Mouse (Mus musculus) kidney, postnatal 4 days (tissue): Measurements from ENCODE around the gene Sfrp5.

Experiments
- DNase-seq, 2 experiments: peaks; one replicate each; pipeline ENCODE4 v3.0.0; 2021; ENCODE audit warnings: mixed read lengths in 2 of 2

Sfrp5 gene

GRCm38 (mm10) chr19:42197066-42197465, 5.0 kb downstream of the Sfrp5 start:
- peak in 1 of 2 experiments; percentile 7 for DNase-seq

DNA sequence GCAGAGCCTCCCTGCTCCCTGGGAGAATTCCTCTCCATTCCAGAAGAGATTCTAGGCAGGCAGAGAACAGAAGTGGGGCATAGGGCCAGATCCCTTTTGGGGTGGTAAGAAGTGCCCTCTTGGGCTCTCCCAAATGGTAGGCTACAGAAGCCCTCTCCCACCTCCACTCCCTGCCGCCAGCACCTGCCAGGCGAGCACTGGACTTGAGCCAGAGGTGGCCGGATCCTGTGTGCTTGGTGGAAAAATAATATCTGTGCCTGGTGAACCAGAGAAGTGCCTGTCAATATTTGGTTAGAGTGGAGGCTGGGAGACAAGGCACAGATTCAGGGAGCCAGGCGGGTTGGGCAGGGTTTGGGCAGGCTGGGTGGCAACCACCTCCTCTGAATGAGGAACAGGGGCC, 5.7 kb downstream of the Sfrp5 start:
- DNase-seq, result peak in 1 of 2 experiments; percentile 45

GRCm38 (mm10) chr19:42193311-42193710, 8.7 kb downstream of the Sfrp5 start:
- DNase-seq, result peak in 1 of 2 experiments; percentile 21

DNA sequence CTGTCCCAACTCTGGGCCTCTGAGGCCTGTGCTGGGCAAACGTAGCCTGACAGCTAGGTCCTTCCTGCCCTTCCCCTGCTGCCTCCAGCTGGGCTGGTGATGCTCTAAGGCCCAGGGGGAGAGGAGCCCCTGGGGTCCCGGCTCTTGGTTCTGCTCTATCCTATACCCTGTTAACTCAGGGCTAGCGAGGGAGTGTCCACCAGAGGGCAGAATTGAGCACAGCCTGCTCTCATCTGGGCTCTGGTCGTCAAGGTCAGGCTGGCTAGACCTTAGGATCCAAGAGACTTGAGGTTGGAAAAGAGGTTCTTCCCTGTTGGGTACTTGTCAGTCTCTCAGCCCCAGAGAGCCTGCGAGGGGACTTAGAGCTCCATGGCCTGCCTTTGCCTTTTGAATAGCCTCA, 11.6 kb downstream of the Sfrp5 start:
- DNase-seq, result peak; percentile 78 to 79

DNA sequence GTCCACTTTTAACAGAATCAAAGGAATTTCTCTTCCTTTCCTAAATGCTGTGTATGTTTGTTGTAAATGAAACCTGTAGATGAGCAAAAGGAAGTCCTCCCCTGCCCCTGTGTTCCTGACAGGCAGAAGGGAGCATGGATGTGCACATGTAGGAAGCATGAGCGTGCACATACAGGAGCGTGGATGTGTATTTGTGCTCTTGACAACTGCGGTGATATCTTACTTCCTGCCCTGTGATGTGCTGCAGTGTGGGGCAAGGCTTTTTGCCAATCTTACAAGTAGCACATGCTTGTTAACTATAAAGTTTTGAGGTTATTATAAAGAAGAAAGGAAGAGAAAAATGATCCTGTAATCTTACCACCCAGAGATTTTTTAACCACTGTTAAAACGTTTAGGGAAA, 12.3 kb downstream of the Sfrp5 start:
- no peak for DNase-seq

DNA sequence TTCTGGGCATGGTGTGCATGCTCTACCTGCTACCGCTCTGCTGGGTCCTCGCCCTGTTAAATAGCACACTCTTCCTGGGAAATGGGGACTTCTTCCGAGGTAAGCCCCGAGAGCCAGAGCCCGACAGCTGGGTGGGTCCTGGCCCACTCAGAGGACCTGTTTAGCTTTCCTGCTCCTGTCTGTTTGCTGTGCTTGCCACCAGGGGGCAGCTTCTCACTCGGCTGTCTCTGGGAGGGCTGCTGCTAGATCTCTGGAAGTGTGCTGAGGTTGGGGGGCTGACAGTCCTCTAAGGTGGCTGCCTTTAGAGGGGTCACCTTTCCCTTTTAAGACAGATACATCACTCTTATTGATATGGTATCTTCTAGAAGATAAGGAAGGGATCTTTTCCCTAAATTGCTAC, 19.4 kb downstream of the Sfrp5 start:
- DNase-seq, result no peak

DNA sequence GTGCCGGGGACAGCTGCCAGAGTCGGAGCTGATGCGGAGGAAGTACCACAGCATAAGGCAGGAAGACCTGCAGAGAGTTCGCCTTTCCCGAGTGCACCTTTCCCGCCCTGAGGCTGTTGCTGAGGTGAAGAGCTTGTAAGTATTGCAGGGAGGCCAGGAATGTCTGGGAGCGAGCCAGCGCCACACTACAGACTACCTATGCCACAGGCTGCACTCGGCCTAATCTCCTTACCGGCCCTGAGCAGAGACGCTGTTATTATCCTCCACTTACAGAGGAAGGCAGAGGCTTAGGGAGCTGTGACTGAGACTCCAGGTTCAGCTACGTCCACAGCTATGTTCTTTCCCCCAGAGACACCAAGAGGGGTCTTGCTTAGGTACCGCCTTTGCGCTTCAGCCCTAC, 22.7 kb downstream of the Sfrp5 start:
- no peak for DNase-seq

GRCm38 (mm10) chr19:42177461-42177860, 24.6 kb downstream of the Sfrp5 start:
- no peak for DNase-seq

DNA sequence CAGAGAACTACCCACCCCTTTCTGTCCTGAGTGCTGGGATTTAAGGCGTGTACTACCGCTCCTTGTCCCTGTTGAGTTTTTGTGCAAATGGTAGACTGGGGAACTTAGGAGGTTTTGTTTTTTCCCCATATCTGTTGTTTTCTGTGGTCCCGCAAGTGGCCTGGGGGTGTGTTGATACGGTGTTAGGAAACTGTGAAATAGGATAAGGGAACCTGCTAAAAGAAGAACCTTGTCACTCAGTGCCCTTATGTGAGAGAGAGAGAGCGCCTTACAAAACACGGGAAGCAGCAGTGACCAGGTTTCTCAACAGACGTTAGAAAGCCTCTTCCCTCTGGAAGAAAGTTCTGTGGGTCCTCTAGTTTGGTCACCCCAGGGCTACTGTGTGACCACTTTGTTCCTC, 25.2 kb downstream of the Sfrp5 start:
- no peak for DNase-seq

- DNase-seq, result peak; percentile 94 to 96
Observed at GRCm38 (mm10) chr19:42170025-42170969, 31.8 kb downstream of the Sfrp5 start.

DNA sequence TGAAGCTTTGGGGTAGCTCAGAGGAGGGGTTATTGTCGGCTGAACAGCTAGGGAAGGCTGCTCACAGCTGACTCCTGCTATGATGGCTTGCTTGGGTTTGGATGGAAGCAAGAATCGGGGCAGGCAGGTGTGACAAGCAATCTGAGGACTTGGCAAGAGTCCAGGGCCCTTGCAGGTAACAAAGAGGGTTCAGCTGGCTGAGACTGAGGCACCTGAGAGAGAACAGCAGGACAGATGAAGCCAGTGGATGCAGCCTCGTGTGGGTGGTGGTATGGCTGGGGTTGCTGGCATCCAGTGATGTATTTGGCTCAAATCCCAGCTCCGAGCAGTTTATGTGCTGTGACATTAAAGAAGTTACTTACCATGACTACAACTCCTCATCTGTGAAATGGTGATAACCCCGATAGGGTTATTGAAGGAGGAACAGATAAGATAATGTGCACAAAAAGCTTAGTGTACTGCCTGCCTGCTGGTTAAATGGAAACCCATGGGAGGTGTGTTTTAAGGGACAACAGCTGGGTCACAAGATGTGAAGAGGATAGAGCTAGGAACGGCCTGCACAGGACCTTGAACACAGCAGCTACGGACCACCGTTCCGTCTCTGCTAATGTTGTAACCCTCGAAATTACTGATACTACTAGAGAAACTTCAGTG, 32.6 kb downstream of the Sfrp5 start:
- DNase-seq, result peak; percentile 45 to 66

DNA sequence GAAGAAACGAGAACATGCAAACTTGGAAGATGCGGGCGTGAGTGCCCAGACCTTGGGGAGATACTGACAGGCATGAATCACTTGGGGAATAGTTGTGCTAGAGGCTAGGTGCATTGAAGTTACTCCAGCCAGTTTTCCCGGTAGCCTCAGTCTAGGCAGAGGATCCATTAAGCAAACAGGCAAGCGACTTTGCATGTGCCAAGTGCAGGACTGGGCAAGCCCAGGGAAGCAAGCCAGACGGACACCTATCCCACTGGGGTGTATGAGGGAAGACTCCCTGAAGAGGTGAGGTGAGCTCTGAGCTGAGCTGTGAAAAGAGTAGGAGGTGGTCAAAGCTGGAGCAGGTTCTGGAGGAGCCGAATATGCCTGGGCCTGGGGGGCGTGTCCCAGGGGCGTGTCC, 34.6 kb downstream of the Sfrp5 start:
- DNase-seq, result no peak

- DNase-seq, result no peak
Observed at GRCm38 (mm10) chr19:42166766-42167165, 35.3 kb downstream of the Sfrp5 start.

DNA sequence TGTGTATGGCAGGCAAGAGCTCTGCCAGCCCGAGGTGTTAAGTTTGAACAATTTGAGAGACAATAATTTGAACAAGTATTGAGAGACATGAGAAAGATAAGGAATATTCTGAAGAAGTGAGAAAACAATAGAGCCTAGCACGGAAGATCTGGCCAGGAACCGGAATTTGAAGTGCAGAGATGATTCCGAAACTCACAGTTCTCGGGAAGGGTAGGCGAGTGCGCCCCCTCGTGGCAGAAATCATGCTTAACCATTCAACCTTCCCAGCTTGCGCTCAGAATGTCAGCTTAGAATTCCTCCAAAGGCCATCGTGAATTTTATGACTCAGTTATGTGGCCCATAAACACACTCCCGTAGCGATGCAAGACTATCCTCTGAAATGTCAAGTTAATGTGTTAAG, 35.9 kb downstream of the Sfrp5 start:
- DNase-seq, result peak; percentile 94 to 97

DNA sequence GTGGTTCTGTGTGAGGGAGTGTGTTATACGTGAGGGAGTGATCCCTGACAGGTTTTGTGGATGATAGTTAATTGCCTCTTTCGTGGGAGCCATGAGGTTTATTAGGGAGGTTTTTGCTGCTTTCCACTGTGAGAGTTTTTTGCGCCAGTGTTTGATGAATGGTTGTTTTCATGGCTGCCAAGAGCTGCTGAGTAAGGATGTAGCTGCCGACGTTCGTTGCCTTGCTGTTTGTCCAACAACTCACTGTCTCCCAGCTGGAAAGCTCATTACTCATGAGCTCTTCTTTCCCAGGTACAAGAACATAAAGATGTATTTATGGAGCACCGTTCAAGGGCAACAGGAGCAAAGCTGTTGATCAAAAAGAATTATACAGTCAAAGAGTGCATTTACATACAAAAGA, 37.9 kb downstream of the Sfrp5 start:
- no peak for DNase-seq

DNA sequence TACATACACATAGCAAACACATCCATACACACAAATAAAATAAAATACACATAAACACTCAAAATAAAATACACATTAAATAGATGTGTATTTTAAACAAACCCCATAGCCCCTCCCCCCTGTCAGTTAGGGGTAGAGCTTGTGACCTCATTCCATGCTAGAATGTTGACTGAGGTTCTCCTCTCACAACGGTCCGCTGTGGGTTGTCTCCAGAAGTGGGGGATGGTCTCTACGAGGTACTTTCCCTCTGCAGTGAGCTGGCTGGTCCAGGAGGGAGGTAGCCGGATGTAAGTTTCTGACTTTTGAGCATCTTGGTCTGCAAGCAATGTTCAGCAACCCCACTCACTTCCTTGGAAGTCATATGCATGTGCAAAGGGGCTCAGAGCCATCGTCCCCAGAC, 38.3 kb downstream of the Sfrp5 start, which contains the start of gene Zfyve27:
TSS of gene Zfyve27 (plus strand) at position 188 of the 400 bp plus-strand sequence.
- peak in 1 of 2 experiments; percentile 25 for DNase-seq

GRCm38 (mm10) chr19:42158246-42159017, 43.6 kb downstream of the Sfrp5 start:
- DNase-seq, result no peak

DNA sequence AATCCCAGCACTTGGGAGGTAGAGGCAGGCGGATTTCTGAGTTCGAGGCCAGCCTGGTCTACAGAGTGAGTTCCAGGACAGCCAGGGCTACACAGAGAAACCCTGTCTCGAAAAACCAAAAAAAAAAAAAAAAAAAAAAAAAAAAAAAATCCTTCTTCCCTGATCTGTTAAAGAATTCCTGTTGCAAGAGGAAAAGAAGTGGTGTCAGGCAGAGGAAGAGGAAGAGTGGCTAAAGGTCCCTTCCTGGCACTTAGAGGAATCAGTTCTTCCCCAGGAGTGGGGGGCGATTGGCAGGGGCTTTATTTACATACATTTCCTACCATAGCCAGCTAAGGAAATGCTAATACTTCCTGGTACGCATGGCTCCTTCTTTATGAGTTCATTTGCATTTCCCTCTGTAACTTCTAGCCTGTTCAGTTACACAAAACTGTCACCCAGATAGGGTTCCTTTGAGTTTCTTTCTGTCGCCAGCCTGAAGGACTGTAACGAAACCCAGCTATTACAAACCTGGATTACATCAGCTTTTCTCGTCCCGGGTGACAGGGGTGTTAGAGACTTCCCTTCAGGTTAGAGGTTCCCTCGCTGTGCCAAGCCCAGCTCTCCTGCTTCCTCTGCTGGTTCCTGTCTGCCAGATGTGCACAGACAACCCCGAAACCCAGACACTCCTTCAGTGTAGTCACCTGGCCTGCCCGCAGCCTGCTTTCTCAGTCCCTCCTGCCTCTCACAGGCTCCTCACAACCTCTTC, 44.4 kb downstream of the Sfrp5 start:
- no peak for DNase-seq

GRCm38 (mm10) chr19:42151990-42152389, 50.1 kb downstream of the Sfrp5 start:
- peak; percentile 90 to 91 for DNase-seq

- DNase-seq, result no peak
Observed at GRCm38 (mm10) chr19:42148569-42148860, 53.5 kb downstream of the Sfrp5 start.
